Mouse (Mus musculus) midbrain, postnatal 0 days (tissue): ENCODE measurements around the gene Stpg4. TPM values are rescaled to one million over a fixed set of nuclear protein-coding genes. Genes with fewer than 3 reads are reported as not detected.

Source experiments
- ATAC-seq: fragments of 200-750 bp; cut with Nextera tagmentation; 2 replicates; pipeline ENCODE4 v1.8.0; 2017; ENCODE audit warnings: moderate number of reproducible peaks, mild to moderate bottlenecking, moderate TSS enrichment, moderate library complexity; ENCODE audit not compliant: low FRiP score
- DNase-seq: peaks from one replicate; pipeline ENCODE4 v3.0.0-alpha.2; 2015; ENCODE audit warnings: low spot score
- H3K27ac ChIP-seq: fragments of 300-500 bp; sonication (generic); 2 replicates; pipeline ENCODE4 v1.5.1; 2014; ENCODE audit warnings: low read depth, mild to moderate bottlenecking, low read length, mixed read lengths
- H3K27me3 ChIP-seq: fragments of 300-500 bp; sonication (generic); 2 replicates; pipeline ENCODE4 v1.6.1; 2014; ENCODE audit warnings: low read length, control low read depth, mixed read lengths; ENCODE audit not compliant: insufficient read depth
- H3K36me3 ChIP-seq: fragments of 300-500 bp; sonication (generic); 2 replicates; pipeline ENCODE4 v1.6.1; 2014; ENCODE audit warnings: low read length, control low read depth, mixed read lengths; ENCODE audit not compliant: insufficient read depth
- H3K4me1 ChIP-seq: fragments of 300-500 bp; sonication (generic); 2 replicates; pipeline ENCODE4 v1.6.1; 2014; ENCODE audit warnings: mild to moderate bottlenecking, control low read depth, antibody characterized with exemption, low read length, mixed read lengths; ENCODE audit not compliant: insufficient read depth
- H3K4me2 ChIP-seq: fragments of 300-500 bp; sonication (generic); 2 replicates; pipeline ENCODE4 v1.6.1; 2014; ENCODE audit warnings: low read depth, mild to moderate bottlenecking, low read length, mixed read lengths; ENCODE audit not compliant: poor library complexity, severe bottlenecking
- H3K4me3 ChIP-seq: fragments of 300-500 bp; sonication (generic); 2 replicates; pipeline ENCODE4 v1.5.1; 2014; ENCODE audit warnings: low read depth, mild to moderate bottlenecking, low read length, moderate library complexity
- H3K9ac ChIP-seq: fragments of 300-500 bp; sonication (generic); replicated peaks from 2 replicates; pipeline ENCODE4 v1.6.1; 2014; ENCODE audit warnings: mild to moderate bottlenecking, low read length, moderate library complexity, mixed read lengths; ENCODE audit not compliant: poor library complexity, severe bottlenecking
- H3K9me3 ChIP-seq: fragments of 300-500 bp; sonication (generic); 2 replicates; pipeline ENCODE4 v1.6.1; 2016; ENCODE audit warnings: low read length, control low read depth
- CTCF ChIP-seq: IDR thresholded peaks from 2 replicates; pipeline ENCODE4 v1.5.1; 2016; ENCODE audit warnings: antibody characterized with exemption, mild to moderate bottlenecking
- WGBS: fragments of 180-500 bp; shearing (Covaris S2); extraction: QIAGEN DNeasy Blood & Tissue Kit; methylation state at CpG from one replicate; pipeline ENCODE4 v1.1.7; 2014; 5-methylcytosine and 5-hydroxymethylcytosine counted together
- polyA plus RNA-seq: library from polyadenylated mRNA; unstranded; fragments of >200 nt; fragmentation: Nextera tagmentation; extraction: Ambion mirVana; gene quantifications from 2 replicates; pipeline ENCODE4 v1.2.1, GENCODE M21; 2015
- total RNA-seq: library from RNA; depleted of rRNA; stranded (reverse); fragments of >200 nt; gene quantifications from 2 replicates; pipeline ENCODE4 v1.2.3, GENCODE M21; 2014

The Stpg4 gene
- total and polyA plus RNA-seq, 2 experiments from 2014 or later, result 0.28 TPM; not detected in 1

DNA sequence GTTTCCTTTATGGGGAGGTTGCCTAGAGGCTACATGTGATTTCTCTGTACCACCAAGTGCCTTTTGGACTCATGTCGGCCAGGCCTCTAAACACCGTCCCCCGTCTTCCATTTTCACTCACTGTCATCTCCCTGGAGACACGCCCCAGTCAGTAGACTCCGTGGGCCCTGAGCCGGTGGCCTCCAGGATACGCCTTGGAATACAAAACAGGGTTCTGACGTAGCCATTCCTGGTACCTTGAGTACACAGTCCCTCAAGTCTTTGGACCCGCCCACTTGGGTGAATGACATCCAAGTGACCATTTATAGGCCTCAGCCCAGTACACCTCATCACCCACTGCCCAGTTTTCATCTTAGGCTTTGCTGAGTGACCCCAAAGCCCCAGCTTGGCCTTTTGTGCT is 46.9 kb downstream of the Stpg4 start:
- no peak for ATAC-seq
- no peak for TF ChIP-seq CTCF
- H3K36me3 ChIP-seq, result no peaks in the 10 kb centered on the region
- no peaks in the 10 kb centered on the region for H3K9me3 ChIP-seq
- H3K4me1 ChIP-seq, result peaks cover 23% of the 10 kb centered on the region; the same call in 1 of the 2 replicates
- DNase-seq, result no peak
- H3K4me2 ChIP-seq, result no peak overlapping the region
- no peak overlapping the region for H3K9ac ChIP-seq
- H3K27ac ChIP-seq, result no peak overlapping the region
- H3K4me3 ChIP-seq, result no peak overlapping the region
- no peaks in the 10 kb centered on the region for H3K27me3 ChIP-seq
- WGBS, result 79% methylated on average over 9 of the region's 9 CpGs

DNA sequence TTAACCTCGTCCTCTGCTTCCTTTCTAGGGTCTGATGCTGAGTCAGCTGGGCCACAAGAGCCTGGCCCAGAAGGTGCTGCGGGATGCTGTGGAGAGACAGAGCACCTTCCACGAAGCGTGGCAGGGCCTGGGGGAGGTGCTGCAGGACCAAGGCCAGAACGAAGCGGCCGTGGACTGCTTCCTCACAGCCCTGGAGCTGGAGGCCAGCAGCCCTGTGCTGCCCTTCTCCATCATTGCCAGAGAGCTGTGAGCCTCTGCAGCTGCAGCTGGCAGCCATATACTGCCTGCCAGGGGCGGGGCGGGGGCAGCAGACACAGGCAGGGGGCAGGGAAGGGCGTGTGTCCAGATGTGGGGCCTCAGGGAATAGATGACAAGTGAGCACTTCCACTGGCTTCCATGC is 47.7 kb downstream of the Stpg4 start:
- Histone ChIP-seq H3K4me1 (peaks cover 23% of the 10 kb centered on the region; the same call in 1 of the 2 replicates), H3K36me3 (no peaks in the 10 kb centered on the region), H3K27me3 (no peaks in the 10 kb centered on the region), H3K27ac (peak overlapping the region; percentile 38; the same call in 1 of the 2 replicates), H3K9me3 (no peaks in the 10 kb centered on the region), H3K9ac (no peak overlapping the region), H3K4me2 (no peak overlapping the region), H3K4me3 (no peak overlapping the region)
- TF ChIP-seq CTCF, result no peak
- ATAC-seq (no peak), DNase-seq (no peak)
- 50% methylated on average over 10 of the region's 10 CpGs for WGBS

DNA sequence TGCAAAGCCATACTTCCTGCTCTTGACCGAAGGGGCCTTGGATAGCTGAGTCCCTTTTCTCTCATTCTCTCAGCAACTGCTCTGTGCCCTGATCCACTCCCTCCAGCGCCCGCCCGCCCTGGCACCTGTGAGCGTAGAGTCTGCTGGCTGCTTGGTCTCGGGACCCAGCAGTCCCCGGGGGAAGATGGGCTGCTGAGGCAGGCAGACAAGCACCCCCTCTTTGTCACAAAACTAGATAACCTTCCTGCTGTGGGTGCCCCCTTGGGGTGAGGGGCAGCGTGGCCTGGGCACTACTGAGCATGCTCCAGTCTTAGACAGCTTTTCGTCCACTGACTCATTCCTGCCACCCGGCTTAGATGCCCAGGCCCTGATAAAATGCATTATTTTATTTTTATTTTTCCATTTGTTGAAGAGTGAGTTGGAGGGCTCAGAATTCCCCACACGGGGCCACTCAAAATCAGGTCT is 48.3 kb downstream of the Stpg4 start:
- Histone ChIP-seq H3K27ac (peak overlapping the region; percentile 65; the same call in 1 of the 2 replicates), H3K4me2 (no peak overlapping the region), H3K36me3 (no peaks in the 10 kb centered on the region), H3K27me3 (no peaks in the 10 kb centered on the region), H3K4me3 (no peak overlapping the region), H3K4me1 (peaks cover 23% of the 10 kb centered on the region; the same call in 1 of the 2 replicates), H3K9ac (no peak overlapping the region), H3K9me3 (no peaks in the 10 kb centered on the region)
- DNase-seq, result no peak
- no peak for TF ChIP-seq CTCF
- no peak for ATAC-seq
- 60% methylated on average over 11 of the region's 11 CpGs for WGBS

DNA sequence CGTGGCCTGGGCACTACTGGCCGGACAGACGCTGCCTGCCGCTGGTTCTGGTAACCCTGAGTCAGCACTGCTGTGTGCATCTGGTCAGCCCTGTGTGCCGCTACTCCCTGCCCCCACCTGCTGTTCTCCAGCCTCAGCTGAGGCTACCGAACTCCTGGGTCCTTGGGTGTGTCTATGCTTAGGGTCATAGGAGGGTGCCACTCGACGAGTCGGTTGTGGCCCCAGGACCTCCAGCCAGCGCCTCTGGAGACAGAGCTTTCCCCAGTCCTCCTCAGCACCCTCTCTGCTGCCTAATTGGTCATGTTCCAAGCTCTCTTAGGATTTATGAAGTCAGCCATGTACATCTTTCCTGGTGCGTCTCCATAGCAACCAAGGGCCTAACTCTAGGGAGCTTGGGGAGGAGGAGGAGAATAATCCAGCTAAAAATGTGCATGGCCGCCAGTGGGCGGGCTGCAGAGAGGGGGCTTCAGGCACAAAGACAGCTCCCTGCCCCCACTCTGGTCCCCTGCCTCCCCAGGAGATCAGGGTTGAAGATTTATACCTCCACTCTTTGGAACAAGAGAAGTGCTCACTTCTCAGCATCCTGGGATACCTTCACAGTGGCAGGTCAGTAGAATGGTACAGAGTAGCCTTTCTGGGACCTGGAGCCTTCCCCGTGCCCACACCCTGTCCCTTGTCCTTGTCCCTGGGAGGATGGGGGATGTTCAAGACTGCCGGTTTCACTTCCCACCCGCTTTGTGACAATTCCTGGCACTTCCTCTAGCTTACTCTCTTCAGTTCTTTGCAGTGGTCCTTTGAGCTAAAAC is 49.0 kb downstream of the Stpg4 start:
- Histone ChIP-seq H3K4me1 (peaks cover 23% of the 10 kb centered on the region; the same call in 1 of the 2 replicates), H3K27me3 (no peaks in the 10 kb centered on the region), H3K9me3 (no peaks in the 10 kb centered on the region), H3K4me2 (peak overlapping the region; percentile 0; the same call in 1 of the 2 replicates), H3K36me3 (no peaks in the 10 kb centered on the region), H3K27ac (peak overlapping the region; percentile 65), H3K9ac (no peak overlapping the region), H3K4me3 (no peak overlapping the region)
- DNase-seq (peak; percentile 88), ATAC-seq (peak; percentile 66)
- WGBS, result 25% methylated on average over 16 of the region's 16 CpGs
- TF ChIP-seq CTCF, result peak; percentile 69

DNA sequence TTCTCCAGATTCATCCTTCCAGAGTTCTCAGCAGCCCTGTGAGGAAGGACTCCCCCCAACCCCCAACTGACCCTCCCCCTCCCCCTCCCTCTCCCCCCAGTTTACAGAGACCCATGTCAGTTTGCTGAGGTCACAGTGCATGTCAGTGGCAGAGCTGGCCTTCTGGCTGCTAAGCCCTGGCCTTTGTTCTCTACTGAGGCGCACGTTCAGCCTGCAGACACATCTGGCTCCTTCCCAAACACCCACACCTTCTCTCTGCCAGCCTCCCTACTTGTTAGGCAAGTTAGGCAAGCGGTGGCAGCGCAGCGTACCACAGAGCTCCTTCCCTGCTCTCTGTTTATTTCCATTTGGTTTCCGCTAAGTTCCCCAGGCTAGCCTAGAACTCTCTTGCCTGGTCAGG is 50.0 kb downstream of the Stpg4 start:
- Histone ChIP-seq H3K27me3 (no peaks in the 10 kb centered on the region), H3K9ac (no peak overlapping the region), H3K4me3 (no peak overlapping the region), H3K27ac (peak overlapping the region; percentile 65), H3K4me1 (peaks cover 26% of the 10 kb centered on the region; the same call in 1 of the 2 replicates), H3K9me3 (no peaks in the 10 kb centered on the region), H3K36me3 (no peaks in the 10 kb centered on the region), H3K4me2 (no peak overlapping the region)
- DNase-seq (peak; percentile 24), ATAC-seq (no peak)
- TF ChIP-seq CTCF, result no peak
- WGBS, result 64% methylated on average over 6 of the region's 6 CpGs

DNA sequence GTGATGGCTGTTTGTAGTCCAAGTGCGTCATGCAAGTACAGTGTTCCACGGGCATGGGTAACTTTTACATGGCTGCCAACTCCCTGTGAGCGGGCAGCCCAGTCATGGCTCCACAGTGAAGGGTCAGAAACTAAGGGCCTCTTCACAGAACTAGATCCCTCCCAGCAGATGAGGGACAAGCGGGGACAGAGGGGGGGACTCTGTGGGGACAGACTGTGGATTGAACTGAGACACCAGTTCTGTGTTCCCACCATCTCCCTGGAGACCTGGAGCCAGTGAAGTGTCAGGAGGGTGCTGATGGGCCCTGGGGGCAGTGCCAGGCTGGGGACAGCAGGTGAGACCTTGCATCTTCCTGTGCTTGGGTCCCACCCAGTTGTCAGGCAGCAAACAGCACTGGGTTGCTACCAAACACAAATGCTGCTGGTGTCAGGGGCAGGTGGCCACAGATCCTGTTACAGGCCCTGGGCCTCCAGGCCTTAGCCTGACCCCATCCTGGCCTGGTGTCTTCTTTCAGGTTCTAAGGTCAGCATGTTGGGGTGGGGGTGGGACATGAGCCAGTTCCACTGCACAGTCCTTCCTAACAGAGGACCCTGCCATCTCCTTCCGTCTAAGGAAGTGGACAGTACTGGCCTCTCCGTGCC is 50.6 kb downstream of the Stpg4 start:
- H3K36me3 ChIP-seq, result no peaks in the 10 kb centered on the region
- H3K4me3 ChIP-seq, result no peak overlapping the region
- no peak for ATAC-seq
- H3K27me3 ChIP-seq, result no peaks in the 10 kb centered on the region
- DNase-seq, result no peak
- H3K4me1 ChIP-seq, result peaks cover 32% of the 10 kb centered on the region; the same call in 1 of the 2 replicates
- no peak overlapping the region for H3K27ac ChIP-seq
- H3K9me3 ChIP-seq, result no peaks in the 10 kb centered on the region
- no peak overlapping the region for H3K4me2 ChIP-seq
- 87% methylated on average over 6 of the region's 6 CpGs for WGBS
- no peak overlapping the region for H3K9ac ChIP-seq
- no peak for TF ChIP-seq CTCF
